Mouse (Mus musculus) myocyte (in vitro differentiated cells): ENCODE measurements at regions not wholly inside any gene's neighbourhood (a gene's known extent, or its start where the extent isn't known, plus 50 kb on each side); places are given as distances from the start of the nearest gene placed in this dataset.

Experiments used
- E2F4 ChIP-seq: IDR thresholded peaks from one replicate; pipeline ENCODE4 v1.6.1; 2011; ENCODE audit warnings: mild to moderate bottlenecking, control low read depth, moderate library complexity; ENCODE audit not compliant: insufficient read depth
- MYOD1 ChIP-seq, 3 experiments: IDR thresholded peaks; one replicate each; pipeline ENCODE4 v1.6.1; 2011; ENCODE audit warnings: control low read depth in 2 of 3, low read depth in 2 of 3, mild to moderate bottlenecking in 2 of 3, moderate library complexity in 1 of 3; ENCODE audit not compliant: insufficient read length in 2 of 3, control insufficient read depth in 1 of 3
- POLR2A ChIP-seq: IDR thresholded peaks from one replicate; pipeline ENCODE4 v1.6.1; 2011; ENCODE audit warnings: low read depth, mild to moderate bottlenecking, control low read depth, moderate library complexity; ENCODE audit not compliant: insufficient read length
- REST ChIP-seq: IDR thresholded peaks from one replicate; pipeline ENCODE4 v1.6.1; 2011; ENCODE audit warnings: mild to moderate bottlenecking, control low read depth, moderate library complexity; ENCODE audit not compliant: insufficient read depth, insufficient read length
- USF1 ChIP-seq: IDR thresholded peaks from one replicate; pipeline ENCODE4 v1.6.1; 2011; ENCODE audit warnings: low read depth, mild to moderate bottlenecking, control low read depth, moderate library complexity

GRCm38 (mm10) chr5:138920156-138920845 is 76.9 kb downstream of the Pdgfa start:
- TF ChIP-seq MYOD1 (IDR thresholded peaks at IDR 0.05; ENCODE audit: control insufficient read depth in 1 of 3, insufficient read length in 2 of 3, low read depth in 2 of 3), result no peak
- TF ChIP-seq POLR2A, result no peak
- TF ChIP-seq USF1, result no peak
- no peak for TF ChIP-seq E2F4
- no peak for TF ChIP-seq REST
